Mouse (Mus musculus) gastrocnemius, adult 18-20 months (tissue): ENCODE measurements around the gene Ugt1a10. TPM values are rescaled to one million over a fixed set of nuclear protein-coding genes. Genes with fewer than 3 reads are reported as not detected.
"Not testable (repeated sequence)": the region's sequence is repeated elsewhere in the genome, so short reads cannot be mapped to it uniquely, and the experiment has no call there.

Experiments used
- DNase-seq: peaks from one replicate; pipeline ENCODE4 v3.0.0; 2021; ENCODE audit warnings: low spot score
- total RNA-seq, 2 experiments: library from RNA; stranded (reverse); gene quantifications; 2 replicates each; pipeline ENCODE4 v1.2.3; 2021

The Ugt1a10 gene
- total RNA-seq, 2 experiments from 2014 or later: not detected

- DNase-seq: no peak
Measured at GRCm38 (mm10) chr1:88137264-88137663, 82.1 kb downstream of the Ugt1a10 start.

DNA sequence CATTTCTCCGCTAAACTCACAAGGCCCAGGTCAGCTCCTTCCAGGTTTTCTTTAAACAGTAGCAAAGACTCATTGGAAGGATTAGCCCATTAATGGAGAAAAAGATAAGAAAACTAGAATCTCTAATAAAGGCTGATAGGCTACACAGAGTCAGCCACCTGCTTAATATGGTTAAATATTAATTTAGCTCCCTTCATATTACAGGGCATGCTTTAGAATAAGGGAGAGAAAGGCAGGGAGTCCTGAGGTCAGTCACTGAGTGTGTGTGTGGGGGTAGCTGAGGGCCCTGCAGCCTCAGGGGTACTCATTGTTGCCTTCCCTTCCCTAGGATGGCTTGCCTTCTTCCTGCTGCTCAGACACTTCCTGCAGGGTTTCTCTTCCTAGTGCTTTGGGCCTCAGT is 83.0 kb downstream of the Ugt1a10 start:
- no peak for DNase-seq

GRCm38 (mm10) chr1:88140492-88140891 is 85.3 kb downstream of the Ugt1a10 start:
- not testable (repeated sequence) for DNase-seq

DNA sequence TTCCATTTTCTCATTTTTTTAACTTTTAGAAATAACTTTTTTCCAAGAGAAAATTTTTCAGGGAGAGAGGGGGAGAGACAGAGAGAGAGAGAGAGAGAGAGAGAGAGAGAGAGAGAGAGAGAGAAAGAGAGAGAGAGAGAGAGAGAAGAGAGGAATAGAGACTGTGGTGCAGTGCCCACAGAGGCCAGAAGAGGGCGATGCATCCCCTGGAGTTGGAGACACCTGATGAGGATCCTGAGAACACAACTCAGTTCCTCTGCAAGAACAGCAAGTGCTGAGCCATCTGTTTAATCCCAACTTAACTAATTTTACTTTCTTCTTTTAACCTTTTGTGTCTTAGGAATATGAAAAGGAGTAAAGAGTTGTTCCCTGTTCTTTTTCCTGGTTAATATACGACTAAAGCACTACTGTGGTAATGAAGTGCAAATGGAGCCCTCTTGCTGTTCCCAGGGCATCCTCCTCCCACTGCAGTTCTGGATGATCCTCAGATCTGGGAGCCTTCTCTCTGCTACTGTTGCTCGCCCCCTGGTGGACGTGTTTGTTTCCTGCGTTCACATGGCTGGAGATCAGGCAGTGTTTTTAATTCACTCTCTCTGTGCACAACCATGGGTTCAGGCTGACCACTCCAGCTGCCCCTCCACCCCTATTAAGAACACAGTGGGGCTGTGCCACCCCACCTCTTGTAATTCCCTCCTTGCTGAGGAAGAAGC is 88.9 kb downstream of the Ugt1a10 start:
- DNase-seq: peak; percentile 14

DNA sequence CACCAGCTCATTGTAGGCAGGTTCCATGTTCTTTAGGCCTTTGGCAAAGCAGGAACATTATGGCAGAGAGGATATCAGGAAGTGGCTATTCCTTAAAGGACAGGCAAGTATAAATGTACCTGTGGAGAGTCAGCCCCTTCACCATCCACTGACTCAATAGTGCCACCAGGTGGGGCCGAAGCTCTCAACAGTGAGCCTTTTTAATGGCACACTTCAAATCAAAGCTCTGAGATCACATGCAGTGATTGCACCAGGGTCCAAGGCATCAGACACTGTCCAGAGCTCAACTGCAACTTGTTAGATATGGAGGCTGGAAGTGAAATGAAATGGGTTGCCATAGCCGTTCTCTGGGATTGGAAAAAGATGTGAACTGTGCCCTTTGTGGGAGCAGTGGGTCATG is 90.1 kb downstream of the Ugt1a10 start:
- not testable (repeated sequence) for DNase-seq

DNA sequence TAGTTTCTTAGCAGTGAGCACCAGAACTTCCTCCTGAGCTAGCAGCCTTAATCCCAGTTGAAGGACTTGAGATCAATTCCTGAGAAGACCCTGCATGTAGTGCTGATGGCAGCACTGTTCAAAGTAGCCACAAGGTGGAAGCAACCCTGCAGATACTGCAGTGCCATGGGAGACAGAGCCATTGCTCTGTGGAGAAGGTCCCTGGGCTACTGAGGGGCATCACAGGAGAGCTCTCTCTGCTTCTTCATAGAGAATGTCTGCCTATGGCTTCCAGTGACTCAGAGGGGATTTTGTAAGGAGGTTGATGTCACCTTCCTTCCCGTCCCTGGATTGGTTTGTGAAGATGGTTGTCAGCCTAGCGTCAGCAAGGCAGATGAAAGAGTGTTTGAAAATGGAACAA is 94.9 kb downstream of the Ugt1a10 start:
- not testable (repeated sequence) for DNase-seq

DNA sequence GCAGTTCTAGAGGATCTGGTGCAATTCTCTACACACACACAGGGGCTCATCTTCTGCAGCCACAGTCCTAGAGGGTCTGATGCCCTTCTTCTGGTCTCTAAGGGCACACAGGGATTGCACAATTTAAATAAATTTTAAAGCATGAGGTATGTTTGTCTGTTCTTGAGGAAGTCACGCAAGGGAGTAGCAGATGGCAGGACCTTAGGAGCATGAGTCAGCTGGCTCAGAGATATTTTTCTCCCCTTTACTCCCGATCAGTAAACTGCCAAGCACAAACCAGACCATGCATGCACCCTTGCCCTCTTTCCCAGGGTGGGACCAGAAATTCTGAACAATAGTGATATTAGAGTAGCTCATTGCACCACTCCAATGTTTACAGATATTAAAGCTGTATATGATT is 103.2 kb downstream of the Ugt1a10 start:
- no peak for DNase-seq

DNA sequence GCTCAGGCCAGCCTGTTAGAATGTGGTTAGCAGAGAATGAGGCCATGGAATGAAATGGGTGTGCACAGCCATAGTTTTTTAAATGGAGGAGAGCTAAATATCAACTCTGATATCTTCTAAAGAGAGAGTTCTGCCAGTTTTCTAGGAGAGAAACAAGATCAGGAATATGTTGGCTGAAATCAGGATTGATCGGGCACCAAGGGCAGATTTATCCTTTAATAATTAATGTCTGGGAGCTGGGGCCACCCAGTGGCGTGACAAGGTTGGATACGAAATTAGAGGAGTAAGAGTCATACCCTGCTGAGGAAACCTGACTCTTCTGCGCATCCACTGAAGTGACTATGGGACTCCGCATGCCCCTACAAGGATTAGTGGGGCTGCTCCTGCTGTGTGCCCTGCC is 110.5 kb downstream of the Ugt1a10 start, which contains the start of gene Ugt1a5:
Gene Ugt1a5, plus strand, starts transcription at position 302 of the 400 bp plus-strand sequence.
- DNase-seq: no peak

DNA sequence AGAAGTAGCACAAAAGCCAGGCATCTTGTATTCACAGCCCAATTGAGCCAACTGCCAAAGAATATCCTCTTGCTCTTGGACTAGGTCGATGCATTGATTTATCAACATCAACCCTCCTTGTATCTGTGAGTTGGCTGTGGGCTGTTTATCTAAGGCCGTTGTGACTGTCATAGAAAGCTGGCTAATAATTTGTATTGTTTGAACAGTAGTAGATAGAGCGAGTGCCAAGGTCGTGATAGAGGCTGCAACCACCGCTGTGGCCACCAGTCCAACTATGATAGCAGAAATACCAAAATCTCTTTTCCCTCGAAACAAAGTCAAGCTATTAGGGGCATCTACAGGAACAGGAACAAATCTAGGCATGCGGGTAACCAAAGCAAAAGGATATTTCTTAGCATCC is 117.0 kb downstream of the Ugt1a10 start:
- not testable (repeated sequence) for DNase-seq

DNA sequence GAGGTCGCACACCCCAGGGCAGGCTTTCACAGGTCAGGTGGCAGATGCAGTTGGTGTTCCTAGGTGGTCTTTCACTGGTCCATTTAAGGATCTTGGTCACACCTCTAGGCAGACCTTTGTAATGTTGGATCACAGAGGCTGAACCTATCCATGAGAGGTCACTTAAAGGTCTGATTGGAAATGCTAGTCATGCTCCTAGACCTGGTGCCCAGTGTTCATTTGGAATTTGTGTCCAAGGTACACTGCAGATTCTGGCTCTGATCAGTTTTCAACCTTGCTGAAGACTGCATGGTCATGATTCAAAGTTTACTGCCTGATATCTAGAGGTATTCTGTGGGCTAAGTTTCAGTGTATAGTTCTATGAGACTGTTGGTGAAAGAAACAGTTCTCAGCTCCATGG is 124.5 kb downstream of the Ugt1a10 start:
- DNase-seq: no peak

DNA sequence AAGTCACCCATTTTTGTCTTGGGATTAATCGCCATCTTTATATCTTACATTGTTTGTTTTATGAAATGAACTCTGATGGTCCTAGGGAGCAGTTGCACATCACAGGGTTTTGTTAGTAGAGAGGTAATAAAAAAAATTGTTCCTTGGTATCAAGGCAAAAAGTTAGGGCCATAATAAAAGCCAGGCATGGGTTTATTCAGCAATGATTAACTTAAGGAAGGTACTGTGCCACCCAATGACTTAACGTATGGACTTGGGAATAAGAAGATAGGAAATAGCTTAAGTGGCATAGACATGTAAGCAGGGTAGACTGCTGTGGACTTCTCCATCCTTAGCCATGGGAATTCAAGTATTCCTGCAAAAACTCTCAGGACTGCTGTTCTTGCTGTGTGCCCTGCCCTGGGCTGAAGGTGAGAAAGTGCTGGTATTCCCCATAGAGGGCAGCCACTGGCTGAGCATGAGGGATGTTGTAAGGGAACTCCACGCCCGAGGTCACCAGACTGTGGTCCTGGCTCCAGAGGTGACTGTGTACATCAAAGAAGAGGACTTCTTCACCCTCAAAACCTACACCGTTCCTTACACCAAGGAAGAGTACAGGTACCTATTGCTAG is 131.2 kb downstream of the Ugt1a10 start:
- no peak for DNase-seq

- no peak for DNase-seq
Measured at GRCm38 (mm10) chr1:88192136-88192535, 136.9 kb downstream of the Ugt1a10 start.

DNA sequence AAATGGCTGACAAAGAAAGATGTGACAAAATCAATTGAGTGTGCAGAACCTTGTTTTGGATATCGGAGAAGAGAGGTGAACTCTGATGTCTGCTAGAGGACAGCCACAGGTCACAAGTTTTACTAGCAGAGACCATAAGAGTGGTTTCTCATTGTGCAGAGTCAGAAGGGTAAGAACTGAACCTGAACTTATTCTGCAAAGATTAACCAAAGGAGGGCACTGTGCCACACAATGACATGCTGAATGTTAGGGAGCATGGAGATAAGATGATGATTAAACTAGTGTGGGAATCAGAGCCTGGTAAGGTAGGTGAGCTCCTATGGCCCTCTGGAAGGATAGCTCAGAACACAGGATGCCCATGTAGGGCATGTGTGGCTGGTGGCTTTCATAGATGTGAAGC is 140.5 kb downstream of the Ugt1a10 start:
- no peak for DNase-seq

DNA sequence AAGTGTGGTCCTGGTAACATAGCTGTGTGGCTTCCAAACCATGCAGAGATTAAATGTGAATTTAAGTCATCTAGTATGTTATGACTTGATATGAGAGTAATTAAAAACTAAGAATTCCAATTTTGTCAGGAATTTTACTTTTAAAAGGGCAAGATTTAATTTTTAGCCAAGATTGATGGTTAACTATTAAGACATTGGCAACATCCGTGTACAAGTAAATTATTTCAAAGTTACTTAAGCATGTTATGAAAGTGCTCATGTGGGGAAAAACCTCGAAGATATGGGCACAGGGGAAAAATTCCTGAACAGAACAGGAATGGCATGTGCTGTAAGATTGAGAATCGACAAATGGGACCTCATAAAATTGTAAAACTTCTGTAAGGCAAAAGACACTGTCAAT is 142.3 kb downstream of the Ugt1a10 start:
- DNase-seq: no peak

GRCm38 (mm10) chr1:88199996-88200395 is 144.8 kb downstream of the Ugt1a10 start:
- no peak for DNase-seq

DNA sequence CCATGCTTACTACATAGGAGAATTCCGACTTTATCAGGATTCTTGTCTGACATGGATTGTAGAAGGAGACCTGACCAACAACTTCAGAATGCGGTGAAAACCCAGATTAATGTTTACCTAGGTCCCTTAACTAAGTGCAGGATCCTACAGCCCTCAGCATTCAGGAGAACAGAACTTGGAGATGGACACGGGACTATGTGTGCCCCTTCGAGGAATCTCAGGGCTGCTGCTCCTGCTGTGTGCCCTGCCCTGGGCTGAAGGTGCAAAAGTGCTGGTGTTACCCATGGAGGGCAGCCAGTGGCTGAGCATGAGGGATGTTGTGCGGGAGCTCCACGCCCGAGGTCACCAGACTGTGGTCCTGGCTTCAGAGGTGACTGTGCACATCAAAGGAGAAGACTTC is 145.3 kb downstream of the Ugt1a10 start, which contains the start of gene Ugt1a2:
Gene Ugt1a2, plus strand, starts transcription at position 146 of the 400 bp plus-strand sequence.
- no peak for DNase-seq

DNA sequence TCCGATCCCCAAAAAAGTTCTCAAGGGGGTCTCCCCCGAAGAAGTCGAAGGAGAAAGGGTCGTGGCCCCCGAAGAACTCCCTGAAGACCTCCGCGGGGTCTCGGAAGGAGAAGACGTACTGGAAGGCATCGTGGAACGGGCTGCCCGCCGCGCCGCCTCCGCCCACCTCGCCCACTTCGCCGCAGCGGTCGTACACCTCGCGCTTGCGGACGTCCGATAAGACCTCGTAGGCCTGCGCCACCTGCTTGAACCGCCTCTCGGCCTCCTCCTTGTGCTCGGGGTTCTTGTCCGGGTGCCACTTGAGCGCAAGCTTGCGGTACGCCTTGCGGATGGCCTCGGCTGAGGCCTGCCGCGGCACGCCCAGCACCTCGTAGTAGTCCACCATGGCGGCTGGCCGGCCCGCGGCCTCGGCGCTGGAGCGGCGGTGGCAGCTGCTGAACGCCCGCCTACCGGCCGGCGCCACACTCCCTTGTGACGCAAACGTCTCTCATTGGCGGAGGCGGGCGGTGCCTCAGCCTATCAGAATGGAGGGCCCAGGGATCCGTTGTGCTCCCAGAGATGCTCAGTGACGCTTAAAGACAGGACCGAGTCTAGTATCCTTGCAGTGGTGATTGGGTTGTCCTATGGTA is 150.2 kb downstream of the Ugt1a10 start, which contains the start of gene Dnajb3:
Gene Dnajb3, minus strand, starts transcription at position 489 of the 629 bp plus-strand sequence.
- no peak for DNase-seq

- DNase-seq: no peak
Measured at GRCm38 (mm10) chr1:88206843-88207479, 151.8 kb downstream of the Ugt1a10 start.

GRCm38 (mm10) chr1:88211812-88212211 is 156.6 kb downstream of the Ugt1a10 start, which contains the start of gene Ugt1a1:
TSS of gene Ugt1a1 (plus strand) at chr1:88211959.
- no peak for DNase-seq

DNA sequence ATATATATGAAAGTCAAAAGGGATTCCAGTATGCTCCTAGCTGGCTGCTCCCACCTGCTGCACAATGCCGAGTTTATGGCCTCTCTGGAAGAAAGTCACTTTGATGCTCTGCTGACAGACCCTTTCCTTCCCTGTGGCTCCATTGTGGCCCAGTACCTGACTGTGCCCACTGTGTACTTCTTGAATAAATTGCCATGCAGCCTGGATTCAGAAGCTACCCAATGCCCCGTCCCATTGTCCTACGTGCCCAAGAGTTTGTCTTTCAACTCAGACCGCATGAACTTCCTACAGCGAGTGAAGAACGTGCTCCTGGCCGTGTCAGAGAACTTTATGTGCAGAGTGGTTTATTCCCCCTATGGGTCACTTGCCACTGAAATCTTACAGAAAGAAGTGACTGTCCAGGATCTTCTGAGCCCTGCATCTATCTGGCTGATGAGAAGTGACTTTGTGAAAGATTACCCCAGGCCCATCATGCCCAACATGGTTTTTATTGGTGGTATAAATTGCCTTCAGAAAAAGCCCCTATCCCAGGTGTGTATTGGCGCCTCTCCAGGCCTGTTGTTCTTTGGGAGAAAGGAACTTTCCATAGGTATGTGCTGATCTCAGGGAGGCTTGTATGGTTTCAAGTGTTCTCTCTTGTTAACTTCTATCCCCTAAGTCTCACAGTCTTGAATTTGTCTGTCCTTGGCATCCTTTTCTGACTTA is 157.3 kb downstream of the Ugt1a10 start:
- DNase-seq: peak; percentile 7

DNA sequence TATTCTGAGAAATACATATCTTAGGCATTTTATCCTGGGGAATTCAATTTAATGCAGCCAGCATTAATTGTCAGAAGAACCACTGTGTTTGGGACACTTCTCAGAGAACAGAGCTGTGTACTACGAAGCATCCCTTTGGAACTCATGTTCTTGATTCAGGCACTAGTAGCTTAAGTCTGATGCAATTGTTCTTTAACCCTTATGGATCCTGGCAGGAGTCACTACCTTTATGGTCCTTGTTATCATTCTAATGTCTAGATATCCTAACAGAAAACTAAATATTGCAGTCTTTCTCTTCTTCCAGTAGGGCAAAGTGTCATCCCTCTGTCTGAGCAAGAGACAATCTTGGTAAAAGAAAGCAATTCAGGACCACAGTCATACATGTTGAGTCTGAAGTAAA is 157.9 kb downstream of the Ugt1a10 start:
- no peak for DNase-seq
